Mouse (Mus musculus) embryonic facial prominence, embryonic 14.5 days (tissue): ENCODE measurements at regions not wholly inside any gene's neighbourhood (a gene's known extent, or its start where the extent isn't known, plus 50 kb on each side); places are given as distances from the start of the nearest gene placed in this dataset.

Experiments
- ATAC-seq: fragments of 200-750 bp; cut with Nextera tagmentation; 2 replicates; pipeline ENCODE4 v1.8.0; 2017; ENCODE audit warnings: low read depth, moderate number of reproducible peaks, moderate TSS enrichment
- DNase-seq: peaks from one replicate; pipeline ENCODE4 v3.0.0-alpha.2; 2015; ENCODE audit warnings: low spot score
- H3K27ac ChIP-seq: fragments of 300-500 bp; sonication (generic); replicated peaks from 2 replicates; pipeline ENCODE4 v1.5.1; 2014; ENCODE audit warnings: low read depth, mild to moderate bottlenecking, low read length, moderate library complexity
- H3K27me3 ChIP-seq: fragments of 300-500 bp; sonication (generic); replicated peaks from 2 replicates; pipeline ENCODE4 v1.6.1; 2014; ENCODE audit warnings: low read length; ENCODE audit not compliant: control insufficient read depth, insufficient read depth
- H3K36me3 ChIP-seq: fragments of 300-500 bp; sonication (generic); 2 replicates; pipeline ENCODE4 v1.6.1; 2014; ENCODE audit warnings: low read length, mixed read lengths; ENCODE audit not compliant: control insufficient read depth, insufficient read depth
- H3K4me1 ChIP-seq: fragments of 300-500 bp; sonication (generic); 2 replicates; pipeline ENCODE4 v1.6.1; 2014; ENCODE audit warnings: antibody characterized with exemption, low read length; ENCODE audit not compliant: control insufficient read depth, insufficient read depth
- H3K4me2 ChIP-seq: fragments of 300-500 bp; sonication (generic); 2 replicates; pipeline ENCODE4 v1.6.1; 2014; ENCODE audit warnings: low read depth, mild to moderate bottlenecking, low read length, moderate library complexity, mixed read lengths
- H3K4me3 ChIP-seq: fragments of 300-500 bp; sonication (generic); 2 replicates; pipeline ENCODE4 v1.5.1; 2014; ENCODE audit warnings: low read depth, mild to moderate bottlenecking, low read length
- H3K9ac ChIP-seq: fragments of 300-500 bp; sonication (generic); 2 replicates; pipeline ENCODE4 v1.6.1; 2014; ENCODE audit warnings: low read depth, mild to moderate bottlenecking, low read length, moderate library complexity, mixed read lengths
- H3K9me3 ChIP-seq: fragments of 300-500 bp; sonication (generic); 2 replicates; pipeline ENCODE4 v1.6.1; 2016; ENCODE audit warnings: low read length; ENCODE audit not compliant: control insufficient read depth
- WGBS: fragments of 180-500 bp; shearing (Covaris S2); extraction: QIAGEN DNeasy Blood & Tissue Kit; methylation state at CpG from one replicate; pipeline ENCODE4 v1.1.7; 2014; 5-methylcytosine and 5-hydroxymethylcytosine counted together

GRCm38 (mm10) chr13:44651259-44652238 lies 77.7 kb upstream of the Jarid2 start:
- Histone ChIP-seq H3K4me1 (no peaks in the 10 kb centered on the region), H3K36me3 (no peaks in the 10 kb centered on the region), H3K9me3 (no peaks in the 10 kb centered on the region), H3K4me2 (no peak overlapping the region), H3K27ac (no peak overlapping the region), H3K27me3 (peaks cover 5% of the 10 kb centered on the region; the same call in 1 of the 2 replicates), H3K4me3 (no peak overlapping the region), H3K9ac (no peak overlapping the region)
- ATAC-seq (no peak), DNase-seq (peak; percentile 70)
- WGBS = 23% methylated on average over 22 of the region's 22 CpGs

- no peak for DNase-seq
- no peak overlapping the region for H3K9ac ChIP-seq
- H3K4me3 ChIP-seq = no peak overlapping the region
- no peaks in the 10 kb centered on the region for H3K27me3 ChIP-seq
- H3K9me3 ChIP-seq = no peaks in the 10 kb centered on the region
- H3K4me2 ChIP-seq = no peak overlapping the region
- H3K4me1 ChIP-seq = no peaks in the 10 kb centered on the region
- no peak for ATAC-seq
- H3K36me3 ChIP-seq = no peaks in the 10 kb centered on the region
- H3K27ac ChIP-seq = no peak overlapping the region
- WGBS = 51% methylated on average over 9 of the region's 10 CpGs
These were observed 71.3 kb upstream of the Jarid2 start for GRCm38 (mm10) chr13:44657905-44658414.

GRCm38 (mm10) chr13:44659861-44660260 lies 69.4 kb upstream of the Jarid2 start:
- no peaks in the 10 kb centered on the region for H3K36me3 ChIP-seq
- H3K27me3 ChIP-seq = no peaks in the 10 kb centered on the region
- peaks cover 3% of the 10 kb centered on the region; the same call in 1 of the 2 replicates for H3K4me1 ChIP-seq
- H3K4me2 ChIP-seq = no peak overlapping the region
- DNase-seq (no peak), ATAC-seq (no peak)
- H3K9ac ChIP-seq = no peak overlapping the region
- H3K4me3 ChIP-seq = no peak overlapping the region
- no peak overlapping the region for H3K27ac ChIP-seq
- 45% methylated on average over 6 of the region's 6 CpGs for WGBS
- H3K9me3 ChIP-seq = no peaks in the 10 kb centered on the region

GRCm38 (mm10) chr13:44663062-44663461 lies 66.2 kb upstream of the Jarid2 start:
- Histone ChIP-seq H3K9me3 (no peaks in the 10 kb centered on the region), H3K4me2 (no peak overlapping the region), H3K27me3 (no peaks in the 10 kb centered on the region), H3K9ac (no peak overlapping the region), H3K4me1 (peaks cover 3% of the 10 kb centered on the region; the same call in 1 of the 2 replicates), H3K27ac (no peak overlapping the region), H3K4me3 (no peak overlapping the region), H3K36me3 (no peaks in the 10 kb centered on the region)
- ATAC-seq (no peak), DNase-seq (no peak)
- WGBS = 73% methylated on average over 11 of the region's 11 CpGs

- no peaks in the 10 kb centered on the region for H3K9me3 ChIP-seq
- ATAC-seq (no peak), DNase-seq (no peak)
- H3K36me3 ChIP-seq = no peaks in the 10 kb centered on the region
- WGBS = 32% methylated on average over 7 of the region's 7 CpGs
- no peak overlapping the region for H3K4me3 ChIP-seq
- H3K27me3 ChIP-seq = no peaks in the 10 kb centered on the region
- H3K9ac ChIP-seq = no peak overlapping the region
- peaks cover 3% of the 10 kb centered on the region; the same call in 1 of the 2 replicates for H3K4me1 ChIP-seq
- H3K27ac ChIP-seq = no peak overlapping the region
- no peak overlapping the region for H3K4me2 ChIP-seq
These were observed 65.5 kb upstream of the Jarid2 start for GRCm38 (mm10) chr13:44663730-44664129.

GRCm38 (mm10) chr13:44669761-44670160 lies 59.5 kb upstream of the Jarid2 start:
- no peaks in the 10 kb centered on the region for H3K36me3 ChIP-seq
- H3K27ac ChIP-seq = no peak overlapping the region
- no peak overlapping the region for H3K4me3 ChIP-seq
- H3K9ac ChIP-seq = no peak overlapping the region
- ATAC-seq (no peak), DNase-seq (no peak)
- H3K4me1 ChIP-seq = peaks cover 5% of the 10 kb centered on the region; the same call in 1 of the 2 replicates
- no peaks in the 10 kb centered on the region for H3K9me3 ChIP-seq
- no peak overlapping the region for H3K4me2 ChIP-seq
- no peaks in the 10 kb centered on the region for H3K27me3 ChIP-seq
- WGBS = 80% methylated on average over 6 of the region's 6 CpGs

GRCm38 (mm10) chr13:44673337-44673966 lies 55.8 kb upstream of the Jarid2 start:
- Histone ChIP-seq H3K9me3 (no peaks in the 10 kb centered on the region), H3K36me3 (no peaks in the 10 kb centered on the region), H3K27me3 (no peaks in the 10 kb centered on the region), H3K4me1 (peaks cover 5% of the 10 kb centered on the region; the same call in 1 of the 2 replicates), H3K4me2 (peak overlapping the region; percentile 40), H3K4me3 (peak overlapping the region; percentile 9; the same call in 1 of the 2 replicates), H3K27ac (no peak overlapping the region), H3K9ac (no peak overlapping the region)
- peak; percentile 30; the same call in 1 of the 2 replicates for ATAC-seq
- WGBS = 7% methylated on average over 20 of the region's 20 CpGs
- peak; percentile 63 for DNase-seq

- Histone ChIP-seq H3K27ac (no peak overlapping the region), H3K36me3 (no peaks in the 10 kb centered on the region), H3K27me3 (no peaks in the 10 kb centered on the region), H3K4me3 (peak overlapping the region; percentile 9; the same call in 1 of the 2 replicates), H3K4me2 (peak overlapping the region; percentile 40), H3K9ac (no peak overlapping the region), H3K9me3 (no peaks in the 10 kb centered on the region), H3K4me1 (peaks cover 5% of the 10 kb centered on the region; the same call in 1 of the 2 replicates)
- no peak for DNase-seq
- no peak for ATAC-seq
- 21% methylated on average over 12 of the region's 12 CpGs for WGBS
These were observed 55.3 kb upstream of the Jarid2 start for GRCm38 (mm10) chr13:44673967-44674357.
